ENCODE assay signal across 8 mouse cellular contexts in the genomic region with DNA sequence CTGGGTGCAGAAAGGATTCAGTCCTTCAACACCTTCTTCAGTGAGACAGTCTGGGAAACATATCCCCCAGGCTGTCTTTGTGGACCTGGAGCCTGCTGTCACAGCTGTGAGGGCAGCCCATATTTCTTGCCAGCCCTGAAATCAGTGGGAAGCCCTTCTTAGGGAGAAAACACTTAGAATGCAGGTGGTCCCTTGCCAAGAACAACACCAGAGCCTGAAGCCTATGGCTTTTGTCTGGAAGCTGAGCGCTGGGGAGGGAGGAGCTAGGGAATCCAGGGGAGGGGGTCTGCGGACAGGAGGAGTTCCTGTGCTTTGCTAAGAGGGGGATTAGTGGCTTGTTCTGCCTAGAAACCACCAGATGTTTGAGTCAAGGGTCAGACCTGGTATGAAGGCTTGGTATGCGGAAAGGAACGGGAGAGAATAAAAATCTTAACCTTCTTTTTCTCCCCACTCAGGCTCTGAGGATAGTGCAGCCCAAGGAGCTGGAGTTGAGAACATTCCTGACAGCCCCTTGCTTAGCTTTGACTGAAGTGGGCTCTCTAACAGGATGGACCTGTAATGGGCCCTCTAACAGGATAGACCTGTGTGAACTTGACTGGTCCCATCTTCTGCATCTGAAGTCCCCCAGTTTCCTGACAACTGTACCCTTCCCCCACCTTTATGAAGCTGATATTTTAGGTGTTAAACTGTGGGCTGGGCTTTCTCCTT. TPM values are rescaled to one million over a fixed set of nuclear protein-coding genes. Genes with fewer than 3 reads are reported as not detected.
DNase-seq lines count a peak whose midpoint lies in the region; ATAC-seq and TF ChIP-seq lines count a peak whose summit lies in the region.

No protein-coding gene starts in this region.

- no peaks in the 10 kb centered on the region for H3K9me3 ChIP-seq in heart, embryonic 15.5 days (replicated peaks)
- no peaks in the 10 kb centered on the region for H3K9me3 ChIP-seq in embryonic facial prominence, embryonic 11.5 days (replicated peaks; ENCODE audit: control insufficient read depth, low read length)
- H3K9me3 ChIP-seq in intestine, embryonic 15.5 days = no peaks in the 10 kb centered on the region
- H3K9me3 ChIP-seq in midbrain, embryonic 14.5 days (ENCODE audit: control insufficient read depth, low read length) = no peaks in the 10 kb centered on the region

- H3K4me3 ChIP-seq in heart, embryonic 15.5 days = no peak overlapping the region
- H3K4me3 ChIP-seq in heart, adult 2 months = no peak overlapping the region
- no peak overlapping the region for H3K4me3 ChIP-seq in embryonic facial prominence, embryonic 11.5 days (ENCODE audit: low read depth, low read length)
- no peak overlapping the region for H3K4me3 ChIP-seq in intestine, embryonic 15.5 days (replicated peaks)
- H3K4me3 ChIP-seq in midbrain, embryonic 14.5 days (replicated peaks; ENCODE audit: low read depth, low read length) = no peak overlapping the region

- no peaks in the 10 kb centered on the region for H3K79me2 ChIP-seq in heart, adult 2 months (replicated peaks; ENCODE audit: control insufficient read depth, insufficient read depth, low read length)

- H3K36me3 ChIP-seq in heart, embryonic 15.5 days = no peaks in the 10 kb centered on the region
- no peaks in the 10 kb centered on the region for H3K36me3 ChIP-seq in heart, adult 2 months (ENCODE audit: control insufficient read depth, insufficient read depth, low read length)
- H3K36me3 ChIP-seq in embryonic facial prominence, embryonic 11.5 days (replicated peaks; ENCODE audit: control insufficient read depth, insufficient read depth, low read depth, low read length) = no peaks in the 10 kb centered on the region
- no peaks in the 10 kb centered on the region for H3K36me3 ChIP-seq in intestine, embryonic 15.5 days
- H3K36me3 ChIP-seq in midbrain, embryonic 14.5 days (ENCODE audit: control insufficient read depth, insufficient read depth, low read length) = no peaks in the 10 kb centered on the region

- no peak overlapping the region for H3K9ac ChIP-seq in heart, embryonic 15.5 days
- no peak overlapping the region for H3K9ac ChIP-seq in heart, adult 2 months (ENCODE audit: low read depth, low read length)
- H3K9ac ChIP-seq in embryonic facial prominence, embryonic 11.5 days (replicated peaks; ENCODE audit: low read length) = no peak overlapping the region
- H3K9ac ChIP-seq in intestine, embryonic 15.5 days = no peak overlapping the region
- no peak overlapping the region for H3K9ac ChIP-seq in midbrain, embryonic 14.5 days (replicated peaks; ENCODE audit: low read length)

- peaks cover 11% of the 10 kb centered on the region; the same call in 1 of the 2 replicates for H3K27me3 ChIP-seq in heart, embryonic 15.5 days
- H3K27me3 ChIP-seq in heart, adult 2 months (ENCODE audit: control insufficient read depth, insufficient read depth, low read length) = no peaks in the 10 kb centered on the region
- peaks cover 5% of the 10 kb centered on the region for H3K27me3 ChIP-seq in embryonic facial prominence, embryonic 11.5 days (ENCODE audit: control insufficient read depth, insufficient read depth, low read length)
- H3K27me3 ChIP-seq in intestine, embryonic 15.5 days (replicated peaks) = no peaks in the 10 kb centered on the region
- H3K27me3 ChIP-seq in midbrain, embryonic 14.5 days (ENCODE audit: control insufficient read depth, insufficient read depth, low read length) = peaks cover 6% of the 10 kb centered on the region; the same call in 1 of the 2 replicates

- peak overlapping the region; percentile 71 for H3K27ac ChIP-seq in heart, embryonic 15.5 days
- H3K27ac ChIP-seq in heart, adult 2 months = no peak overlapping the region
- peak overlapping the region; percentile 4 for H3K27ac ChIP-seq in embryonic facial prominence, embryonic 11.5 days (replicated peaks; ENCODE audit: low read depth, low read length)
- peak overlapping the region; percentile 23; the same call in 1 of the 2 replicates for H3K27ac ChIP-seq in intestine, embryonic 15.5 days
- H3K27ac ChIP-seq in midbrain, embryonic 14.5 days (replicated peaks; ENCODE audit: low read depth, low read length) = no peak overlapping the region

- peak; percentile 64 for ATAC-seq in heart, embryonic 15.5 days (replicated peaks; ENCODE audit: insufficient number of reproducible peaks, insufficient read depth, low FRiP score, low read depth)
- peak; percentile 67 for ATAC-seq in embryonic facial prominence, embryonic 11.5 days (replicated peaks; ENCODE audit: insufficient number of reproducible peaks, low FRiP score, low TSS enrichment, low read depth)
- ATAC-seq in intestine, embryonic 15.5 days = 0 out of 2 replicates have a peak, but pooled peaks have one; percentile 14
- no peak for ATAC-seq in midbrain, embryonic 14.5 days (ENCODE audit: low FRiP score, low TSS enrichment)

- TF ChIP-seq CTCF in heart, adult 2 months (IDR thresholded peaks at IDR 0.05) = no peak

- 20% methylated on average over 4 of the region's 4 CpGs for WGBS in heart, embryonic 15.5 days
- WGBS in heart, adult 2 months = 36% methylated on average over 4 of the region's 4 CpGs
- WGBS in embryonic facial prominence, embryonic 11.5 days = 2% methylated on average over 4 of the region's 4 CpGs
- 22% methylated on average over 4 of the region's 4 CpGs for WGBS in intestine, embryonic 15.5 days
- 3% methylated on average over 4 of the region's 4 CpGs for WGBS in midbrain, embryonic 14.5 days

- no peak for TF ChIP-seq POLR2A in heart, adult 2 months (IDR thresholded peaks at IDR 0.05; ENCODE audit: insufficient read depth, low read depth, low read length)

- TF ChIP-seq EP300 in heart, adult 2 months (IDR thresholded peaks at IDR 0.05; ENCODE audit: insufficient read depth, low read depth, low read length) = no peak

- intact Hi-C loops in heart, adult 2 months (cut with DNase I) = loop anchor here (5.0 kb wide), 1 partner anchor 91 kb away; no protein-coding TSS in a partner anchor
- intact Hi-C loops in left cerebral cortex, postnatal 14 days (cut with DNase I) = loop anchor here (5.0 kb wide), 1 partner anchor 81 kb away; no protein-coding TSS in a partner anchor

- H3K4me2 ChIP-seq in heart, embryonic 15.5 days = 0 out of 2 replicates have a peak overlapping the region, but pooled peaks have one; percentile 0
- H3K4me2 ChIP-seq in embryonic facial prominence, embryonic 11.5 days (ENCODE audit: low read depth, low read length) = no peak overlapping the region
- 0 out of 2 replicates have a peak overlapping the region, but pooled peaks have one; percentile 0 for H3K4me2 ChIP-seq in intestine, embryonic 15.5 days (replicated peaks)
- no peak overlapping the region for H3K4me2 ChIP-seq in midbrain, embryonic 14.5 days (ENCODE audit: low read length)

- peaks cover 22% of the 10 kb centered on the region for H3K4me1 ChIP-seq in heart, embryonic 15.5 days (replicated peaks)
- peaks cover 4% of the 10 kb centered on the region; the same call in 1 of the 2 replicates for H3K4me1 ChIP-seq in heart, adult 2 months (ENCODE audit: control insufficient read depth, insufficient read depth, low read length)
- peaks cover 4% of the 10 kb centered on the region for H3K4me1 ChIP-seq in embryonic facial prominence, embryonic 11.5 days (ENCODE audit: control insufficient read depth, insufficient read depth, low read length)
- peaks cover 12% of the 10 kb centered on the region; the same call in 1 of the 2 replicates for H3K4me1 ChIP-seq in intestine, embryonic 15.5 days (replicated peaks)
- H3K4me1 ChIP-seq in midbrain, embryonic 14.5 days (ENCODE audit: control insufficient read depth, insufficient read depth, low read length) = 0 out of 2 replicates have a peak, but pooled peaks cover 6% of the 10 kb centered on the region

- DNase-seq in heart, adult 2 months = no peak
- DNase-seq in embryonic facial prominence, embryonic 11.5 days (ENCODE audit: low spot score) = peak; percentile 80
- peak; percentile 55 for DNase-seq in midbrain, embryonic 14.5 days
- no peak for DNase-seq in left cerebral cortex, adult 11 months (ENCODE audit: low spot score)
- no peak for DNase-seq in urinary bladder, postnatal 25 days (ENCODE audit: low spot score)
- no peak for DNase-seq in left cerebral cortex, postnatal 14 days (ENCODE audit: low spot score in 2 of 2)

RNA-seq across cellular contexts. Expression of a gene that starts 22.2 kb away (rescaled TPM):
- polyA plus RNA-seq in heart, embryonic 15.5 days (2015; fragmentation: Nextera tagmentation; extraction: Ambion mirVana) = 25.8 and 29.3 TPM in 2 replicates
- 1 to 10 TPM; 8.6 to 9.1 TPM for total RNA-seq in heart, adult 2 months (2021)
- polyA plus RNA-seq in heart, adult 2 months (2012; rRNA removed) = 9.1 and 14.9 TPM in 2 replicates
- polyA plus RNA-seq in embryonic facial prominence, embryonic 11.5 days (2014; fragmentation: Nextera tagmentation; extraction: Ambion mirVana) = 43.7 and 47.8 TPM in 2 replicates
- polyA plus RNA-seq in intestine, embryonic 15.5 days (2015; fragmentation: Nextera tagmentation; extraction: Ambion mirVana) = 37.3 and 38.7 TPM in 2 replicates
- 69.4 and 75.3 TPM in 2 replicates for polyA plus RNA-seq in midbrain, embryonic 14.5 days (2014; fragmentation: Nextera tagmentation; extraction: Ambion mirVana)
- total RNA-seq in left cerebral cortex, postnatal 14 days (2021) = 10 to 100 TPM; 30.1 to 32.3 TPM

RNA-seq across cellular contexts. Expression of a gene that starts 32.8 kb away (rescaled TPM):
- not detected in 2 replicates for polyA plus RNA-seq in heart, embryonic 15.5 days (2015; fragmentation: Nextera tagmentation; extraction: Ambion mirVana)
- total RNA-seq in heart, adult 2 months (2021) = not detected
- polyA plus RNA-seq in heart, adult 2 months (2012; rRNA removed) = 0.20 TPM in 1 of 2 replicates, not detected in the other
- polyA plus RNA-seq in embryonic facial prominence, embryonic 11.5 days (2014; fragmentation: Nextera tagmentation; extraction: Ambion mirVana) = not detected in 2 replicates
- not detected in 2 replicates for polyA plus RNA-seq in intestine, embryonic 15.5 days (2015; fragmentation: Nextera tagmentation; extraction: Ambion mirVana)
- polyA plus RNA-seq in midbrain, embryonic 14.5 days (2014; fragmentation: Nextera tagmentation; extraction: Ambion mirVana) = not detected in 2 replicates
- total RNA-seq in left cerebral cortex, postnatal 14 days (2021) = not detected

RNA-seq across cellular contexts. Expression of a gene that starts 43.3 kb away (rescaled TPM):
- polyA plus RNA-seq in heart, embryonic 15.5 days (2015; fragmentation: Nextera tagmentation; extraction: Ambion mirVana) = 25.9 and 32.0 TPM in 2 replicates
- total RNA-seq in heart, adult 2 months (2021) = 10 to 100 TPM; 11.6 to 13.2 TPM
- 3.3 and 7.0 TPM in 2 replicates for polyA plus RNA-seq in heart, adult 2 months (2012; rRNA removed)
- 83.6 and 84.0 TPM in 2 replicates for polyA plus RNA-seq in embryonic facial prominence, embryonic 11.5 days (2014; fragmentation: Nextera tagmentation; extraction: Ambion mirVana)
- 35.0 and 38.7 TPM in 2 replicates for polyA plus RNA-seq in intestine, embryonic 15.5 days (2015; fragmentation: Nextera tagmentation; extraction: Ambion mirVana)
- 79.7 and 111 TPM in 2 replicates for polyA plus RNA-seq in midbrain, embryonic 14.5 days (2014; fragmentation: Nextera tagmentation; extraction: Ambion mirVana)
- 10 to 100 TPM; 59.0 to 63.2 TPM for total RNA-seq in left cerebral cortex, postnatal 14 days (2021)

Comparison
In these comparisons a context has a peak if more than half of its experiments do, and no peak if none do; other contexts are left out.
1. H3K27ac ChIP-seq: peak in heart, embryonic 15.5 days (single experiment), embryonic facial prominence, embryonic 11.5 days (single experiment) and intestine, embryonic 15.5 days (single experiment); none in heart, adult 2 months (single experiment) and midbrain, embryonic 14.5 days (single experiment).
2. H3K4me2 ChIP-seq: peak in heart, embryonic 15.5 days (single experiment) and intestine, embryonic 15.5 days (single experiment); none in embryonic facial prominence, embryonic 11.5 days (single experiment) and midbrain, embryonic 14.5 days (single experiment).
3. DNase-seq: peak in embryonic facial prominence, embryonic 11.5 days (single experiment) and midbrain, embryonic 14.5 days (single experiment); none in heart, adult 2 months (0 of 2), left cerebral cortex, adult 11 months (single experiment), urinary bladder, postnatal 25 days (single experiment) and left cerebral cortex, postnatal 14 days (0 of 2).